Mouse (Mus musculus) heart, embryonic 13.5 days (tissue): Measurements from ENCODE around the gene Acaa1a. TPM values are rescaled to one million over a fixed set of nuclear protein-coding genes. Genes with fewer than 3 reads are reported as not detected.

Experiments used
- ATAC-seq: fragments of 200-750 bp; cut with Nextera tagmentation; 2 replicates; pipeline ENCODE4 v1.8.0; 2017; ENCODE audit warnings: moderate TSS enrichment; ENCODE audit not compliant: insufficient number of reproducible peaks, low FRiP score, low TSS enrichment; ENCODE audit errors: extremely low read depth
- H3K27ac ChIP-seq: fragments of 300-500 bp; sonication (generic); replicated peaks from 2 replicates; pipeline ENCODE4 v1.5.1; 2015; ENCODE audit warnings: moderate library complexity, mild to moderate bottlenecking, inconsistent platforms
- H3K27me3 ChIP-seq: fragments of 300-500 bp; sonication (generic); replicated peaks from 2 replicates; pipeline ENCODE4 v1.6.1; 2015; ENCODE audit warnings: mild to moderate bottlenecking, inconsistent platforms
- H3K36me3 ChIP-seq: fragments of 300-500 bp; sonication (generic); 2 replicates; pipeline ENCODE4 v1.6.1; 2015; ENCODE audit warnings: mild to moderate bottlenecking, inconsistent platforms
- H3K4me1 ChIP-seq: fragments of 300-500 bp; sonication (generic); 2 replicates; pipeline ENCODE4 v1.6.1; 2015; ENCODE audit warnings: inconsistent platforms
- H3K4me2 ChIP-seq: fragments of 300-500 bp; sonication (generic); 2 replicates; pipeline ENCODE4 v1.6.1; 2015; ENCODE audit warnings: inconsistent platforms, mild to moderate bottlenecking, moderate library complexity
- H3K4me3 ChIP-seq: fragments of 300-500 bp; sonication (generic); 2 replicates; pipeline ENCODE4 v1.5.1; 2015; ENCODE audit warnings: moderate library complexity, mild to moderate bottlenecking, inconsistent platforms
- H3K9ac ChIP-seq: fragments of 300-500 bp; sonication (generic); 2 replicates; pipeline ENCODE4 v1.6.1; 2015; ENCODE audit warnings: inconsistent platforms, mild to moderate bottlenecking, moderate library complexity
- H3K9me3 ChIP-seq: fragments of 300-500 bp; sonication (generic); 2 replicates; pipeline ENCODE4 v1.6.1; 2016; ENCODE audit warnings: inconsistent platforms
- whole genome bisulfite sequencing: fragments of 180-500 bp; shearing (Covaris S2); methylation state at CpG from one replicate; pipeline ENCODE4 v1.1.7; 2015; ENCODE audit warnings: mixed read lengths; 5-methylcytosine and 5-hydroxymethylcytosine counted together
- polyA plus RNA-seq: library from polyadenylated mRNA; unstranded; fragments of >200 nt; fragmentation: Nextera tagmentation; extraction: Ambion mirVana; gene quantifications from 2 replicates; pipeline ENCODE4 v1.2.1, GENCODE M21; 2015

Gene Acaa1a
- polyA plus RNA-seq, 1 experiment from 2014 or later = 79.7 TPM

GRCm38 (mm10) chr9:119390214-119390613, 50.7 kb downstream of the Acaa1a start:
- H3K4me1 ChIP-seq = no peaks in the 10 kb centered on the region
- no peak overlapping the region for H3K27ac ChIP-seq
- no peak for ATAC-seq
- 80% methylated on average over 2 of the region's 2 CpGs for WGBS
- no peak overlapping the region for H3K9ac ChIP-seq
- H3K36me3 ChIP-seq = no peaks in the 10 kb centered on the region
- no peaks in the 10 kb centered on the region for H3K27me3 ChIP-seq
- no peak overlapping the region for H3K4me3 ChIP-seq
- H3K9me3 ChIP-seq = no peaks in the 10 kb centered on the region
- no peak overlapping the region for H3K4me2 ChIP-seq

GRCm38 (mm10) chr9:119394808-119395207, 55.3 kb downstream of the Acaa1a start:
- H3K9ac ChIP-seq = no peak overlapping the region
- no peaks in the 10 kb centered on the region for H3K9me3 ChIP-seq
- ATAC-seq = no peak
- H3K4me3 ChIP-seq = no peak overlapping the region
- no peaks in the 10 kb centered on the region for H3K27me3 ChIP-seq
- H3K4me1 ChIP-seq = no peaks in the 10 kb centered on the region
- 78% methylated on average over 1 of the region's 1 CpGs for WGBS
- no peaks in the 10 kb centered on the region for H3K36me3 ChIP-seq
- H3K27ac ChIP-seq = no peak overlapping the region
- no peak overlapping the region for H3K4me2 ChIP-seq

Other genes starting within 250 kb of the Acaa1a start
- gene Plcd1, start 246.2 kb upstream of the Acaa1a start, polyA plus RNA-seq = 15.8 and 16.5 TPM in 2 replicates
- gene Dlec1, start 237.2 kb upstream of the Acaa1a start, polyA plus RNA-seq = 0.21 and 0.29 TPM in 2 replicates
- gene Acaa1b, start 182.6 kb upstream of the Acaa1a start, polyA plus RNA-seq = 0.47 TPM in 2 replicates
- gene Gm47289, start 180.5 kb upstream of the Acaa1a start, polyA plus RNA-seq = 0.05 TPM in 1 of 2 replicates, not detected in the other
- gene Slc22a13, start 130.6 kb upstream of the Acaa1a start, polyA plus RNA-seq = not detected in 2 replicates
- gene Oxsr1, start 17.2 kb upstream of the Acaa1a start, polyA plus RNA-seq = 7.4 and 7.8 TPM in 2 replicates
- gene Myd88, start 1.7 kb downstream of the Acaa1a start, polyA plus RNA-seq = 14.2 and 14.5 TPM in 2 replicates
- gene Xylb, start 17.7 kb downstream of the Acaa1a start, polyA plus RNA-seq = 1.2 and 2.6 TPM in 2 replicates
- gene Slc22a14, start 25.9 kb downstream of the Acaa1a start, polyA plus RNA-seq = 0.10 TPM in 1 of 2 replicates, not detected in the other
- 13.2 and 17.2 TPM in 2 replicates for gene Acvr2b, start 62.4 kb downstream of the Acaa1a start, polyA plus RNA-seq
- 11.8 and 12.4 TPM in 2 replicates for gene Exog, start 105.3 kb downstream of the Acaa1a start, polyA plus RNA-seq
- 7.4 and 7.8 TPM in 2 replicates for gene Scn5a, start 239.3 kb downstream of the Acaa1a start, polyA plus RNA-seq